Mouse (Mus musculus) kidney, adult 2 months (tissue): ENCODE measurements around the gene Stk26.

Source experiments
- CTCF ChIP-seq: fragments of 200-500 bp; conservative IDR thresholded peaks from 2 replicates; pipeline ENCODE4 v1.5.1; 2011; ENCODE audit warnings: low read depth, mild to moderate bottlenecking, control low read depth, low read length, moderate library complexity, mixed read lengths; ENCODE audit not compliant: insufficient read depth, insufficient read length
- POLR2A ChIP-seq: fragments of 200-500 bp; IDR thresholded peaks from one replicate; pipeline ENCODE4 v1.6.1; 2011; ENCODE audit warnings: low read depth, low read length, control low read depth

DNA sequence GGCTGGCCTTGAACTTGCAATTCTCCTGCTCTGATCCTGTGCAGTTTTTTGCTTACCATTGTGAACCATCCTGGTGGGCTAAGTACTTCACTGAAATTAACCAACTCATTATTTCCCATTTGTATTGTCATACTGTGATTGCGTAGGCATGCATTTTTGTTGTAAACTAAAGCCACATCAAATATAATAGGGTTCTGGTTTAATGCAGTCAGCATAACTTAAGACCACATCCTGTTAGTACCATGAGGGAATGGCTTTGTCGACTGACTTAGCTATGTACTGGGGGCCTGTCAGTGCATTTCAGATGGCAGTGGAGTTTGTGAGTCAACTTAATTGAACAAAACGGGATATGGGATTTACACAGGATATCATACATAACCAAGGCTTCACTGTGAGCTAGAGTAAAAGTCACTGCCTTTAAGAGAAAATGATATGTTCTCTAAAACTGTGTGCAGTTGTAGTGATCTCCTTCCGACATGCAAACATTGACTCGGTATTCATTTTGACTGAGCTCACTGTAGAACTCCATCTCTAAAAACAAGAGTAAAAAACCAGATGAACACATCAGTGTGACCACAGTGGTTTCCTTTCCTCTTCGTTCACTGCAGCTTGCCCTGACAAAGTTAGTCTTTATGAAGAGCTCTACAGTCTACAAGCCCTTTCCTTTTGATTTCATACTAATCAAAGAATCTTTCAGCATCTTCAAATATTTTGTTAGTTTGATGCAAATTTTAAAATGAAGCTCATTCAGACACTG, 33.6 kb downstream of the Stk26 start:
- TF ChIP-seq CTCF (no peak), POLR2A (no peak)
